ENCODE assay signal across 8 mouse cellular contexts in genomic region chr12:70679701-70680425, GRCm38 (mm10).
A peak's percentile ranks its signal among the peaks of the same experiment; 100 is the strongest.
DNase-seq lines count a peak whose midpoint lies in the region; ATAC-seq and TF ChIP-seq lines count a peak whose summit lies in the region.

No protein-coding gene starts in this region.

- H3K36me3 ChIP-seq in embryonic facial prominence, embryonic 12.5 days, result no peaks in the 10 kb centered on the region
- H3K36me3 ChIP-seq in heart, embryonic 13.5 days, result no peaks in the 10 kb centered on the region
- no peaks in the 10 kb centered on the region for H3K36me3 ChIP-seq in lung, postnatal 0 days (ENCODE audit: insufficient read depth, low read length)

- WGBS in embryonic facial prominence, embryonic 12.5 days, result 74% methylated on average over 20 of the region's 20 CpGs
- 53% methylated on average over 20 of the region's 20 CpGs for WGBS in heart, embryonic 13.5 days
- 63% methylated on average over 20 of the region's 20 CpGs for WGBS in lung, postnatal 0 days

- no peaks in the 10 kb centered on the region for H3K27me3 ChIP-seq in embryonic facial prominence, embryonic 12.5 days
- H3K27me3 ChIP-seq in heart, embryonic 13.5 days (replicated peaks), result no peaks in the 10 kb centered on the region
- no peaks in the 10 kb centered on the region for H3K27me3 ChIP-seq in lung, postnatal 0 days (replicated peaks; ENCODE audit: insufficient read depth, low read length)

- peak; percentile 42 for TF ChIP-seq CTCF in lung, postnatal 0 days (IDR thresholded peaks at IDR 0.05)

- H3K4me2 ChIP-seq in embryonic facial prominence, embryonic 12.5 days (replicated peaks), result no peak overlapping the region
- H3K4me2 ChIP-seq in heart, embryonic 13.5 days, result no peak overlapping the region
- no peak overlapping the region for H3K4me2 ChIP-seq in lung, postnatal 0 days (replicated peaks; ENCODE audit: low read depth, low read length)

- H3K27ac ChIP-seq in embryonic facial prominence, embryonic 12.5 days, result no peak overlapping the region
- H3K27ac ChIP-seq in heart, embryonic 13.5 days (replicated peaks), result 0 out of 2 replicates have a peak overlapping the region, but pooled peaks have one; percentile 17
- H3K27ac ChIP-seq in lung, postnatal 0 days (ENCODE audit: low read length), result no peak overlapping the region

- peaks cover 11% of the 10 kb centered on the region; the same call in 1 of the 2 replicates for H3K4me1 ChIP-seq in embryonic facial prominence, embryonic 12.5 days
- H3K4me1 ChIP-seq in heart, embryonic 13.5 days, result peaks cover 21% of the 10 kb centered on the region
- H3K4me1 ChIP-seq in lung, postnatal 0 days (ENCODE audit: insufficient read depth, low read depth, low read length), result no peaks in the 10 kb centered on the region

- no peaks in the 10 kb centered on the region for H3K9me3 ChIP-seq in embryonic facial prominence, embryonic 12.5 days
- no peaks in the 10 kb centered on the region for H3K9me3 ChIP-seq in heart, embryonic 13.5 days
- no peaks in the 10 kb centered on the region for H3K9me3 ChIP-seq in lung, postnatal 0 days (ENCODE audit: low read length)

- no peak for TF ChIP-seq EP300 in lung, postnatal 0 days (IDR thresholded peaks at IDR 0.05)

- ATAC-seq in frontal cortex, adult (ENCODE audit: low TSS enrichment), result peak; percentile 64
- peak; percentile 52; the same call in 1 of the 2 replicates for ATAC-seq in embryonic facial prominence, embryonic 12.5 days (ENCODE audit: insufficient number of reproducible peaks, insufficient read depth, low FRiP score, low TSS enrichment)
- ATAC-seq in heart, embryonic 13.5 days (ENCODE audit: extremely low read depth, insufficient number of reproducible peaks, low FRiP score, low TSS enrichment), result no peak
- peak; percentile 58 for ATAC-seq in lung, postnatal 0 days

- no peak for DNase-seq in frontal cortex, adult 2 months (ENCODE audit: extremely low spot score in 1 of 2, low spot score in 1 of 2)
- DNase-seq in lung, postnatal 0 days (ENCODE audit: low spot score), result peak; percentile 8
- DNase-seq in skeletal muscle tissue, adult 2 months (ENCODE audit: low read depth, low spot score), result peak; percentile 84
- no peak for DNase-seq in cerebellum, adult 11-12 months
- DNase-seq in adrenal gland, postnatal 25 days, result no peak

- no peak overlapping the region for H3K4me3 ChIP-seq in embryonic facial prominence, embryonic 12.5 days
- no peak overlapping the region for H3K4me3 ChIP-seq in heart, embryonic 13.5 days
- no peak overlapping the region for H3K4me3 ChIP-seq in lung, postnatal 0 days (ENCODE audit: low read depth, low read length)

- no peak overlapping the region for H3K9ac ChIP-seq in embryonic facial prominence, embryonic 12.5 days
- H3K9ac ChIP-seq in heart, embryonic 13.5 days, result 0 out of 2 replicates have a peak overlapping the region, but pooled peaks have one; percentile 19
- H3K9ac ChIP-seq in lung, postnatal 0 days (replicated peaks; ENCODE audit: low read depth), result no peak overlapping the region

Comparison
In these comparisons a context has a peak if more than half of its experiments do, and no peak if none do; other contexts are left out.
1. DNase-seq: peak in lung, postnatal 0 days (single experiment) and skeletal muscle tissue, adult 2 months (single experiment); none in frontal cortex, adult 2 months (0 of 2), cerebellum, adult 11-12 months (single experiment) and adrenal gland, postnatal 25 days (single experiment).